Mouse (Mus musculus) limb, embryonic 14.5 days (tissue): ENCODE results near the gene B4galt3. TPM values are rescaled to one million over a fixed set of nuclear protein-coding genes. Genes with fewer than 3 reads are reported as not detected.
A peak's percentile ranks its signal among the peaks of the same experiment; 100 is the strongest.

Source experiments
- ATAC-seq: fragments of 200-750 bp; cut with Nextera tagmentation; 2 replicates; pipeline ENCODE4 v1.8.0; 2017; ENCODE audit warnings: low read depth, moderate number of reproducible peaks, moderate TSS enrichment; ENCODE audit not compliant: low FRiP score
- DNase-seq: peaks from one replicate; pipeline ENCODE4 v3.0.0-alpha.2; 2015; ENCODE audit warnings: low spot score
- H3K27ac ChIP-seq: fragments of 300-500 bp; sonication (generic); replicated peaks from 2 replicates; pipeline ENCODE4 v1.5.1; 2014; ENCODE audit warnings: low read depth, mild to moderate bottlenecking, low read length, moderate library complexity, mixed read lengths
- H3K27me3 ChIP-seq: fragments of 300-500 bp; sonication (generic); 2 replicates; pipeline ENCODE4 v1.6.1; 2014; ENCODE audit warnings: low read length, mixed read lengths; ENCODE audit not compliant: control insufficient read depth, insufficient read depth
- H3K36me3 ChIP-seq: fragments of 300-500 bp; sonication (generic); 2 replicates; pipeline ENCODE4 v1.6.1; 2014; ENCODE audit warnings: mild to moderate bottlenecking, low read length, moderate library complexity, mixed read lengths; ENCODE audit not compliant: control insufficient read depth, insufficient read depth
- H3K4me1 ChIP-seq: fragments of 300-500 bp; sonication (generic); 2 replicates; pipeline ENCODE4 v1.6.1; 2014; ENCODE audit warnings: antibody characterized with exemption, low read length, mixed read lengths; ENCODE audit not compliant: control insufficient read depth, insufficient read depth
- H3K4me2 ChIP-seq: fragments of 300-500 bp; sonication (generic); replicated peaks from 2 replicates; pipeline ENCODE4 v1.6.1; 2014; ENCODE audit warnings: low read depth, mild to moderate bottlenecking, low read length, moderate library complexity; ENCODE audit not compliant: severe bottlenecking
- H3K4me3 ChIP-seq: fragments of 300-500 bp; sonication (generic); replicated peaks from 2 replicates; pipeline ENCODE4 v1.5.1; 2014; ENCODE audit warnings: low read length
- H3K9ac ChIP-seq: fragments of 300-500 bp; sonication (generic); 2 replicates; pipeline ENCODE4 v1.6.1; 2014; ENCODE audit warnings: mild to moderate bottlenecking, low read depth, low read length, moderate library complexity; ENCODE audit not compliant: severe bottlenecking
- H3K9me3 ChIP-seq: fragments of 300-500 bp; sonication (generic); 2 replicates; pipeline ENCODE4 v1.6.1; 2016; ENCODE audit warnings: low read length; ENCODE audit not compliant: control insufficient read depth
- POLR2A ChIP-seq: fragments of 200-500 bp; IDR thresholded peaks from 2 replicates; pipeline ENCODE4 v1.8.0; 2012; ENCODE audit warnings: inconsistent platforms, mild to moderate bottlenecking, moderate library complexity, borderline replicate concordance; ENCODE audit not compliant: insufficient read depth, insufficient read length; ENCODE audit errors: extremely low read depth
- WGBS: fragments of 180-500 bp; shearing (Covaris S2); extraction: QIAGEN DNeasy Blood & Tissue Kit; methylation state at CpG from one replicate; pipeline ENCODE4 v1.1.7; 2014; 5-methylcytosine and 5-hydroxymethylcytosine counted together
- polyA plus RNA-seq, 2 experiments: library from polyadenylated mRNA; depleted of rRNA in 1 of 2; stranded (reverse) in 1 of 2; unstranded in 1 of 2; fragments of >200 nt; fragmentation: Nextera tagmentation in 1 of 2; extraction: Ambion mirVana in 1 of 2; gene quantifications; 2 replicates each; pipeline versions ENCODE4 v1.2.1 to v1.2.3; 2012 to 2014

B4galt3 gene
- polyA plus RNA-seq (2012; rRNA removed) (87.2 and 111 TPM in 2 replicates), polyA plus RNA-seq (2014; fragmentation: Nextera tagmentation; extraction: Ambion mirVana) (68.7 and 72.5 TPM in 2 replicates)

GRCm38 (mm10) chr1:171269848-171270572 is at the start of gene B4galt3:
Gene B4galt3, plus strand, starts transcription at chr1:171270328.
- Histone ChIP-seq H3K9ac (peak within 1 kb of the TSS; percentile 77), H3K9me3 (no peaks in the 10 kb centered on the region), H3K4me1 (peaks cover 13% of the 10 kb centered on the region), H3K4me3 (peak within 1 kb of the TSS; percentile 88), H3K27ac (peak within 1 kb of the TSS; percentile 26), H3K36me3 (peaks cover 28% of the 10 kb centered on the region), H3K27me3 (no peaks in the 10 kb centered on the region), H3K4me2 (peak within 1 kb of the TSS; percentile 96)
- WGBS = 4% methylated on average over 36 of the region's 36 CpGs
- ATAC-seq (peak; percentile 96), DNase-seq (peak; percentile 89)
- peak; percentile 98; the same call in 1 of the 2 replicates for TF ChIP-seq POLR2A

- no peak for ATAC-seq
- WGBS = 9% methylated on average over 10 of the region's 10 CpGs
- 0 out of 2 replicates have a peak overlapping the region, but pooled peaks have one; percentile 57 for H3K4me3 ChIP-seq
- H3K9ac ChIP-seq = no peak overlapping the region
- TF ChIP-seq POLR2A = no peak
- peak; percentile 81 for DNase-seq
- peak overlapping the region; percentile 92 for H3K4me2 ChIP-seq
- H3K27ac ChIP-seq = no peak overlapping the region
- H3K9me3 ChIP-seq = no peaks in the 10 kb centered on the region
- H3K36me3 ChIP-seq = peaks cover 16% of the 10 kb centered on the region
- H3K27me3 ChIP-seq = no peaks in the 10 kb centered on the region
- H3K4me1 ChIP-seq = peaks cover 8% of the 10 kb centered on the region
These were observed 49.3 kb upstream of the B4galt3 start for GRCm38 (mm10) chr1:171220871-171221270.

GRCm38 (mm10) chr1:171221281-171222193 is 48.6 kb upstream of the B4galt3 start:
- TF ChIP-seq POLR2A = no peak
- 5% methylated on average over 22 of the region's 22 CpGs for WGBS
- peak overlapping the region; percentile 57 for H3K4me3 ChIP-seq
- DNase-seq = no peak
- H3K36me3 ChIP-seq = peaks cover 16% of the 10 kb centered on the region
- peak overlapping the region; percentile 58 for H3K9ac ChIP-seq
- H3K4me2 ChIP-seq = peak overlapping the region; percentile 92
- no peak overlapping the region for H3K27ac ChIP-seq
- no peaks in the 10 kb centered on the region for H3K27me3 ChIP-seq
- no peak for ATAC-seq
- peaks cover 8% of the 10 kb centered on the region for H3K4me1 ChIP-seq
- H3K9me3 ChIP-seq = no peaks in the 10 kb centered on the region

DNA sequence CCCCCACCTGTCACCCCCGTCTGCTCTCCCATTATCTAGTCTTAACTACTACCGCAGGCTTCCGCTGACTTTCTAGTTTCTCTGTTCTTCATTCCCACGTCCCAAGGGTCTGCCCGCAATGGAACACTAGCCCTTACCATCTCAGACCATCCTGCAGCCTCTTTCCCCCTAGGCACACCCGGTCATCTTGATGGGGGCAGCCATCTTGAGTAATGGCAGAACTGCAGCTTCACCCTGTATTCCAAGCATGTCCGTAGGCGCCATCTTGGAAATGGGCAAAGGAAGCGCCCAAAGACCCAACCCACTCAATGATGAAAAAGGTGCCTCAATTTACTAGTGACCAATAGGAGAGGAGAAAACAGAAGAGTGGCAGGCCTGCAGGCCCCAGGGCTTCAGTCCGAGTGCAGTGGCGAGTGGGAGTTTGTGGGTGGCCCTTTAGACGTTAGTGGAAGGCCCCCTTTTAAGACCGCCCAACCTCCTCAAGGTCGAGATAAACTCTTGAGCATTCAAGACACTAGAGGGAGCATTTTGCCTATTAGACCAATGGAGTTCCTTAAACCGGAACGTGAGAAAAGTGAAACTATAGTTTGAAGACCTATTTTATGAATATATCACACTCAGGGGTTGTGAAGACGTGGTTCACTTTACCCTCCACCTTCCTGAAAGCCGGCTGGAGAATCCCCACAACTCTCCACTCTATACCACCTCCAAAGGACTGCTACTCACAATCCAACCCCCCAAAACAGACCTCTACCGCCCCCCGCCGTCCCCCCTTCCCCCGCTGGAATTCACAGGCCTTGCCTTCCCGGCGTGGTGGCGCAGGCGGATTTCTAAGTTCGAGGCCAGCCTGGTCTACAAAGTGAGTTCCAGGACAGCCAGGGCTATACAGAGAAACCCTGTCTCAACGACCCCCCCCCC is 47.6 kb upstream of the B4galt3 start, which contains the start of gene Tomm40l:
Gene Tomm40l, minus strand, starts transcription at position 277 of the 918 bp plus-strand sequence.
- Histone ChIP-seq H3K4me2 (peak within 1 kb of the TSS; percentile 92), H3K9ac (peak within 1 kb of the TSS; percentile 58), H3K27me3 (no peaks in the 10 kb centered on the region), H3K36me3 (peaks cover 16% of the 10 kb centered on the region), H3K4me3 (peak within 1 kb of the TSS; percentile 57), H3K27ac (peak within 1 kb of the TSS; percentile 83), H3K9me3 (no peaks in the 10 kb centered on the region), H3K4me1 (peaks cover 8% of the 10 kb centered on the region)
- peak; percentile 99 for ATAC-seq
- 2% methylated on average over 28 of the region's 28 CpGs for WGBS
- TF ChIP-seq POLR2A = peak; percentile 23; the same call in 1 of the 2 replicates
- peak; percentile 100 for DNase-seq
